Mouse (Mus musculus) mature B cell (primary cell): Measurements from ENCODE around the gene Sh3bp5.
"Not testable (repeated sequence)": the region's sequence is repeated elsewhere in the genome, so short reads cannot be mapped to it uniquely, and the experiment has no call there.

ENCODE experiments used
- in situ Hi-C: fragments of 300-500 bp; cut with MboI; formaldehyde crosslinking; loops from 2 replicates; pipeline ENCODE4 v1.14.3; 2019

The Sh3bp5 gene

DNA sequence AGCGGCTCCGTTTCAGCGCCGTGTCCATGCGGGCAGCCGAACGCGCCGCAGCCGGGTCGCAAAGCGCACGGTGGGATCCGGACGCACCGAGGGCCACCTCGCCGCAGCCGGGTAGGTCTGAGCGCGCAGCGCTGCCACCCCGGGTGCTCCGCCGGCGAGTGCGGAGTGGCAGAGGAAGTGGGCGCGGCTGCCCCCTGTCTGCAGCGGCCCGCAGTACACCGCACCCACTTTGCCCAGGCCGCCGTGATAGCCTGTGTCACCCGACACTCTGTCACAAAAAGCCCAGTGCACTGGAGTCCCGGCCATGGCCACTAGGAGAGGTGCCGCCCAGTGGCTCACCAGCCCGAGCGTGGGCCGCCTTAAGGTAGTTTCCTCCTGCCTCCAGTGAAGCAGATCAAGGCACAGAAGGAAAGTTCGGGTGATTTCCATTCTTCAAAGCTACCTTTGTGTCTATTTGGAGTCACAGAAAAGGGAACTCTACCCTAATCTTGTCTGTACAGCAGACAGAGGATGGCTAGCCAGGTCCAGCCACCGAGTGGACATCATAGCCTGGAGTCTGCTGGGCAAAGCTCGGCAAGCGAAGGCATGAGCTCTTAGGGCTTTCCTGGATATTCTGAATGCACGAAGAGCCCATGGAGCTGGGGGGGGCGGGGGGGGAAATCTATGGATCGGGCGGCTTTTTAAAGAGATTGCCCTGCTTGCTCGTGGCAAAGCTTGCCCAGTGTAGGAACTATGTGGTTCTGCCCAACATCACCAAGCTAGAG, at the start of gene Sh3bp5:
TSS of gene Sh3bp5 (minus strand) at position 149 of the 764 bp plus-strand sequence.
- in situ Hi-C loops: no loop called here

GRCm38 (mm10) chr14:31482417-31482816, 46.5 kb upstream of the Sh3bp5 start:
- in situ Hi-C loops: no loop called here

GRCm38 (mm10) chr14:31473297-31473696, 37.4 kb upstream of the Sh3bp5 start:
- in situ Hi-C loops: no loop called here

DNA sequence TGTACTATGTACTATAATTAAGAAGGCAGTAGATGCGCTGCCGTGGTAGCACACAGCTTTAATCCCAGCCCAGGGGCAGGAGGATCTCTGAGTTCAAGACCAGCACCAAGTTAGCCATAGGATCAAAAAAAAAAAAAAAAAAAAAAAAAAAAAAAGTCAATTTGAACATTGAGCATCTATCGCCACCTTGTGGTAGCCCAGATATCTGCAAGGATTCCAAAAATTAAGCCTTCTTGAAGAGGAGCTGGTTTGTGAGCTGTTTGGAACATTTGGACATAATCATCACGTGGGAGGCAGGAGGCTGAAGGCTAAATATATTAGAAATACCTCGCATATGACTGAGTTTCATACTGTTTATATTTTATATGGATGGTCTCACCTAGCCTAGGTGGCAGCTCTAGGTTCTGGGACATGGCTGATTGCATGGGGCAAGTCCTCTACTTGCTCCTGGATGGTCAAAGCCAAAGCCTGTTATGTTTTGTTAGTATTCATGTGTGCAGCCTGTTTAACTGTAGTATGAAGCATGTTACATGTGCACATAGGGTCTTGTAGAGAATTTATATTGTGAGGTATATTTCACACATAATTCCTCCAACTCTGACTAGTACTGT, 36.7 kb upstream of the Sh3bp5 start:
- in situ Hi-C loops: no loop called here

DNA sequence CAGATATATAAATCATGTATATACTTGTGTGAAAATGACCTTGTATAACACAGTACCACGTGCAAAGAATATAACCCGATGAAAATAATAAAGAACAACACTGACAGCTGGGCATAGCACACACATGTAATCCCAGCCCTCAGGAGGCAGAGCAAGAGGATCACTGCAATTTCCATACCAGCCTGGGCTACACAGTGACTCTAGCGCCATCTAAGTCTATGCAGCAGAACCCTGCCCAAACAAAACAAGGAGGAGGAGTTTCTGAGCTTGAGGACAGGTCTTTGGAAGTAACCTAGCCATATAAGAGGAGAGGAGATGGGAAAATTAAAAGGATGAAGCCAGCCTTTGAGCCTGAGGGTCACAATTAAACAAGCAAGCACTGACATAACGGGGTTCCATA, 33.8 kb upstream of the Sh3bp5 start:
- in situ Hi-C loops: loop anchor here (10.0 kb wide), 1 partner anchor 195 kb away; no protein-coding TSS in a partner anchor

GRCm38 (mm10) chr14:31464176-31464575, 28.3 kb upstream of the Sh3bp5 start:
- in situ Hi-C loops: loop anchor here (5.0 to 10.0 kb wide), 2 partner anchors 77 to 189 kb away; no protein-coding TSS in a partner anchor

DNA sequence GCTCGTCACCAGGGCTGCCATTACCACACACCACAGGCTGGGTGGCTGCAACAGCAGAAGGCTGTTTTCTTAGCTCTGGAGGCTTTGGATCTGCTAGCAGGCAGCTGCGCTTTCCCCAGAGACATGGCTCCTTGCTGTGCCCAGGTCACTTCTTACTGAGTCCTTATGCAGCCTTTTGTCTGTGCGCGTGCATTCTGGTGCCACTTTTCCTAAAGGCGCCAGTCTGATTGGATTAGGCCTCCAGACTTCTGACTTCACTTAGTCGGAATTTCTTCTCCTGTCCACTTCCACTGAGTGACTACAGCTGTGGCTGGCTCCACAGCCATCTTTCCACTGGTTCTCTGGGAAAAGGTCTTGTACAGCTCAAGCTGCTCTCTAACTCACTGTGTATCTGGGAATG, 27.0 kb upstream of the Sh3bp5 start:
- in situ Hi-C loops: loop anchor here (5.0 to 10.0 kb wide), 2 partner anchors 76 to 188 kb away; no protein-coding TSS in a partner anchor

- in situ Hi-C loops: loop anchor here (5.0 to 10.0 kb wide), 2 partner anchors 75 to 187 kb away; no protein-coding TSS in a partner anchor
Measured at GRCm38 (mm10) chr14:31462226-31462625, 26.3 kb upstream of the Sh3bp5 start.

DNA sequence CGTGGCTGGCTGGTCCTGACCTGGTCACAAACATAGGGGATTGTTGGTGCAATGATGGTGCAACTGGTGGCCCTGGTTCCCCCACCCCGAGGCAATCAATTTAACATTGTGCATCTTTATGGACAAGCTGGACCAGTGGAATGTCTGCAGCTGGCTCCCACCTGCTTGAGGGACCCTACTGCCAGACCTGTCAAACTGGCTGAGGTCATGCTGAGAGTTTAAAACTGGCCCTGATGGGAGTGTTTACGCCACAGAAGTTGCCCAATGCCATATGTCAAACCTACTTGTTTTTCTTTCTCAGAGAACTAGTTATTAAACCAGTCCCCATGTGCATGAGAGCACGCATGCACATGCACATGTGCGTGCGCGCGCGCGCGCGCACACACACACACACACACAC, 22.1 kb upstream of the Sh3bp5 start:
- in situ Hi-C loops: no loop called here

DNA sequence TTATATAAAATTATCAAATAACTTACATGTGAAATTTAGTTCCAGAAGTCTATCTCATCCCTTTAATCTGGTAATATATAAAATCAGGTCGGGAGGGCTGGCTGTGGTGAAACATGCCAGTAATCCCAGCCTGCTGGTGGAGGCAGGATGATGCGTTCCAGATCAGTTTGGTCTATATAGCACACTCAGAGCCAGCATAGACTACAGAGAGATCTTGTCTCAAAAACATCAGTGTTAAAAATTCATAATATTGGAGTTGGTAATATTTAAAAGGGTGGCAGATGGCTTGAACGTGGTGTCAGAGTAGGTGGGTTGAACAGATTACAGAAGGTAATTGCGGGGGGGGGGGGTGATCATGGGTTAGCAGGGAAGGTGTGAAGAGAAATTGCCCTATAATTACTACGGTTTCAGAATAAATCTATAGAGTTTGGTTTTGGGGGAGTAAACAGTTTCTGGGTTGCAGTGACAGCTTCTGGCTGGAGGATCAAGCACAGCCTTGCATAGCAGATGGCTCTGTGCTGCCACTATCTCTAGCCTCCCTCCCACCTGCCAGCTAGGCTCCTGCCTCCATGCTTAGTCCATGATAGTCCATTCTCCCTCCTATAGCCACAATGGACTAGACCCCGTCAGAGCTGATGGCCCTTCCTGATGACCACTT, 20.3 kb upstream of the Sh3bp5 start:
- in situ Hi-C loops: no loop called here

GRCm38 (mm10) chr14:31454849-31455566, 19.1 kb upstream of the Sh3bp5 start:
- in situ Hi-C loops: no loop called here

GRCm38 (mm10) chr14:31453946-31454345, 18.1 kb upstream of the Sh3bp5 start:
- in situ Hi-C loops: not testable (repeated sequence)

GRCm38 (mm10) chr14:31448994-31449393, 13.1 kb upstream of the Sh3bp5 start:
- in situ Hi-C loops: no loop called here

DNA sequence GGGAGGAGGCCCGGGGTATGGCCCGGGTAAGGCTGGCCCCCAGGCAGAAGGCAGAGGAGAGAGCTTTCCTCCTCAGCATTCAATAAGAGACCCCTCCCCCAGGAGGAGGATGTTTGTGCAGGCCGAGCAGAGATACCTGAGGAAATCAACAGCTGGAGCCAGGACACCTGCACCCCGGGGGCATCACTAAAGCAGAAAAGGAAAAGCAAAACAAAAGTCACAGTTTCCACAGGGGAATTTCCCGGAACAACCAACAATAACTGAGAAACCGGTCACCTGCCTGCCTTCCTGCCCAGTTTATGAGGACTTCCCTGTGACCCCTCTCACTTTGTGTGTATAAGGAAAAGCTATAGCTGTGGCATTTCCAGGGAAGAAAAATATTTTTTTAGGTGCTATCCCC, 7.7 kb upstream of the Sh3bp5 start:
- in situ Hi-C loops: no loop called here

GRCm38 (mm10) chr14:31440725-31441124, 4.8 kb upstream of the Sh3bp5 start:
- in situ Hi-C loops: no loop called here

- in situ Hi-C loops: no loop called here
Measured at GRCm38 (mm10) chr14:31440230-31440629, 4.4 kb upstream of the Sh3bp5 start.

GRCm38 (mm10) chr14:31439279-31439678, 3.4 kb upstream of the Sh3bp5 start:
- in situ Hi-C loops: no loop called here

DNA sequence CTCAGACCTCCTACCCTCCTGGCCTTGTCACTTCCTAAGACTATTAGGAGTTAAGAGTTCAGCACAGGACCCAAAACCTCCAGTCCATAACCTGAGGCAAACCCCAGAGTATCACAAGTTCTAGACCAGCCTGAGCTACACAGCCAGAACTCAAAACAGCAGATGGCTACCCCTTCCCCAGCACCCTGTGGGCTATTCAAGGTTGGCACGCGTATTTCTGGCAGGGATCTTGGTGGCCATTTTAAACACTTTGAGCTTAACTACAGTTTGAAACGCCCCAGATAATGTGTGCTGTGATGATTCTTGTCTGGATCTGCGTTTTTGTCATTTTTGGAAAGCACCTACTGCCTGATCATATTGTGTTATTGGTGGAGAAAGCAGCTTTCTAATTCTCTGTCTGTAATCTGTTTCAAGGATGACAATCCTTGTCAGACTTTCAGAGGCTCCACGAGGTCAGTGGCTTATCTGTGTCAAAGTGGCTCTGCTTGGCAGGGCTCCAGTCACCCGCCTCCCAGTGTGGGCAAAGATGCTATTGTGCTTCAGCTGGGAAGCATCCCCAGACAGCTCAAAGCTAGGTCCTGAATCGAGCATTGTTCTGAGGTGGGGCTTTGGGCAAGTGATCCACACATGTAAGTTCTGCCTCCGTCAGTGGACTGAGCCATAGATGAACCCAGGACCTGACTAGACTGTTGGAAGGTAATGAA, 2.1 kb upstream of the Sh3bp5 start:
- in situ Hi-C loops: no loop called here

DNA sequence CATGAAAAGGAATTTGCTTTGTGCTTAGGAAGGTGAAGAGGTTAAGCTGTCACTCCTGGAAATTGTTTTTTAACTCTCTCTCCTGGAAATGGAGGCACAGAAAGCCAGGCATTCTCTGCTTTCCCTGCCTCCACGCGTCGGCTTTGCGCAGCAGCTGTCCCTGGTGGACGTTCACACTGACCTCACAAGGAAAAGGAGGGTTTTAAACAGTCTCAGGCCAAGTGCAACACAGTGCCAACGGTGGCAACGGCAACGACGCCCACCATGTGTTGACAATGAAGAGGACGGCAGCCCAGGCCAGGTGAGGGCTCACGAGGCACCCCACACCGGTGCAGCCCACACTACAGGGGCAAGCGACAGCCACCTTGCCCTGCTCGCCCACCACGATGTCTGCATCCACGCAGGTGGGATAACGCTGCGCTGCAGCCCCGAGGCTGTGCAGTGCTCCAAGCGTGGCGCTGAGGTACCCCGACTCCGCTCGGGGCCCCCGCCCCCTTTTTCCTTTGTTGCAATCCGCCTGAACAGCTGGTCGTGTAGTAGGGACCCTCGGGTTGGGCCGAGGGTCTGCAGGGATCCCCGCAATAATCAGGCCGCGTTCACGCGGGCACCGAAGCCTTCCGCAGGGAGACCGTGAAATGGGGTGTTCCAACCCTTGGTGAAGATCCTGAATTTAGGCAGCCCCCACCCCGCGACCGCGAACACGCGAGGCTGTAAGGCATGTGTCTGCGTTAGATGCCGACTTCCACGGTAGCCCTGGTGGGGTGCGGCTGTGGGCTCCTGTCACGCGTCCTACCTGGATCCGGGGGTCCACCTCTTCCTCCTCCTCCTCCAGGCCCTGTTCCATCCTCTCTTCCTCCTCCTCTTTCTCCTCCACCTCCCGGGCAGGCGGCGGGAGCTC, 611 bp downstream of the Sh3bp5 start:
- in situ Hi-C loops: no loop called here

GRCm38 (mm10) chr14:31434426-31434825, 1.5 kb downstream of the Sh3bp5 start:
- in situ Hi-C loops: no loop called here
